Mouse (Mus musculus) adrenal gland, postnatal 14 days (tissue): ENCODE data around the gene Cacna1c. TPM values are rescaled to one million over a fixed set of nuclear protein-coding genes. Genes with fewer than 3 reads are reported as not detected.

Experiments
- DNase-seq: peaks from one replicate; pipeline ENCODE4 v3.0.0; 2021; ENCODE audit warnings: mixed read lengths
- total RNA-seq: library from RNA; stranded (reverse); gene quantifications from 2 replicates; pipeline ENCODE4 v1.2.3, GENCODE M21; 2021

Cacna1c gene
- total RNA-seq, 1 experiment from 2014 or later: 58.2 TPM

DNA sequence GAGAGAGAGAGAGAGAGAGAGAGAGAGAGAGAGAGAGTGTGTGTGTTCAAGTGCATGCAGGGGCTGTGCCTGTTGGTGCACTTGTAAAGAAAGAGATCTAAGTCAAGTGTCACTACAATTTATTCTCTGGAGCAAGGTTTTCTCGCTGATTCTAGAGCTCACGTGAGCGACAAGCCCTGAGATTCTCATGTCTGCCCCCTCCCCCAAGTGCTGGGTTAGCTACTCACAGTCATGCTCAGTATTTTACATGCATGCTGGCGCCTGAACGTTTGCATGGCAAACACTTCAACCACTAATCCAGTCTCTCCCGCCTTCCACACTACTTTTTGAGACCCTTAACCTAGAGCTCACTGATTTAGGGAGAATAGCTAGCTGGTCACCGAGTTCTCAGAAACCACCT, 99.7 kb downstream of the Cacna1c start:
- DNase-seq: no peak

DNA sequence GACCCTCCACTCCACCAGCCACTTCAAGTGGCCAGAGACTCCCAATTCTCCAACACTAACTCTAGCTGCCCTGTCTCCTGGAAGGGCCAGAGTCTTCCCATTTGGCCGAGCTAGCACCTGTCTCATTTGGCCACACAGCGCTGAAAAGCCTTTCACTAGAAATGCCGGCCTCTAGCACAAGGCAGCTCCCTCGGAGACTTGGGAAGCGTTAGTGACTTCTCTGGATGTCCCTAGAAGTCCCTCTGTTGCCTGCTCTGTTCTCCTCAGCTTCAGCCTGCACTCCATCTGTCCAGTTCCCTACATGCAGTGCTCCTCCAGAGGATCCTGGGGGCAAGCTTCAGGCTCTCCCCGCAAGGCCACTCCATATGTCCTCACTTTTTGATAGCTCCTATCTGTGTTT, 101.1 kb downstream of the Cacna1c start:
- DNase-seq: no peak

DNA sequence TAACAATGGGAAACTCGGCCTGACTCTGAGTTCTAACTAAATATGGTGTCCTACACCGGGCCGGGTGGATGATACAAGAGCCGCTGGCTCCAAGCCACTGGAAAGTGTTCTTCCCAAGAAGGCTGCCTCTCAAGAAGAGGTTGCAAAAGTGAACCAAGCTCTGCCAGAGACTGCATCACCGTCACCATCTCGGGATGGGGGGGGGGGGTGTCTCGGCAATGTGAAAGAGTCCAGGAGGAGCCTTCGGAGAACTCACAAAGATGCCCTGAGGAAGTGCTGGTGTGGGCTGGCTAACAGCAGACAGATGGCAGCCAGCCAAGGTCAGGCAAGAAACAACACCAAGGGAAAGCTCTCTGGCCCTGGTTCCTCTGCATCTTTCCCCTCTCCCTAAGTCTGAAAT, 107.0 kb downstream of the Cacna1c start:
- peak; percentile 85 for DNase-seq

DNA sequence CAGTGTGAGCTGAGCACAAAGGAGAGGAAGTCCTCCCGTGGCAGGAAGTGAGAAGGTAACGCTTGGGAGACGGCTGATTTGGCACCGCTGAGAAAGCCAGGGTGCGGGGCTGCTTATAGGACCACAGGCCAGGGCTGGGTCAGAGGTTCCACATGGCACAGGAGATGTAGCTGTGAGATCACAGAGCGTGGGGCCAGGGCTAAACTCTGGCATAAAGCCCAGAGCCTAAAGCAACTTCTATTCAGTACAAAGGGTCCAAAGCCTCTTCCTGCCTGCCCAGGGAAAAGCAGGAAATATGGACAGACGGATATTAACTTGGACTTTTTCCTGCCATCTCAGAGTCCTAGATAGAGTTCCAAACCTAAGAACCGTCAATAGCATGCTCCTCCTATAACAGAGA, 107.8 kb downstream of the Cacna1c start:
- no peak for DNase-seq

DNA sequence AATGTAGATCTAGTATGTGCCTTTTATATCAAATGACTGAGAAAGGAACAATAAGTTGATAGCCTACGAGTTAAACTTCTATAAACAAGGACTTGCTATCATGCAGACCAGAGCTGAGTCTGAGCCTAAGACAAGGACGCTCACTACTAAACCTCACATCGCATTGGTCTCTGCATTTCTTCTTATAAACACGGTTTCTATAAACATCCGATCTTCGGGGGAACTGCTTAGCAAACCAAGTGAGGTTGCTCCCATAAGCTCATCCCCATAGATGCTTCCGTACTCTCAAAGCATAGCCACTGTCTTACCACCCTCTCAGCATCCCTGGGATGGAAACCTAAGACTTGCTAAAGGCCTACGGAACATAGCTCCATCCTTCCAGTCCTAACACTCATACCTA, 108.3 kb downstream of the Cacna1c start:
- DNase-seq: no peak

DNA sequence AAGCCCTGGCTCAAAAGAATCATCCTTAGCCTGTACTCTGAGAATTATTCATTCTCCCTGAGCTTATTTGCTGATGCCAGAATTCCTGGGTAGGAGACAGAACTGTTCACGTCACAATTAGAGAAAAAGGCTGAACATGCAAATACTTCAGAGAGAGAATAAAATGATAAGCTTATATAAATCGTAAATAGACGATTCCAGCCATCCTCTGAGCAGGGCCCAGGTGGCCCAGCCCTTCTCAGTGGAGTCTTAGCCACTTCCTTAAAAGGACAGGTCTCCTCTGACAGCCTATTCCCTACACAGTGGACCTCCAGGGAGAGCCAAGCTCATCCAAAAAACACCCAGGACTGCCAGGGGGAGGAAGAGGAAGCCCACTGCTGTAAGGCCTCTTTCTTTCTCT, 110.4 kb downstream of the Cacna1c start:
- no peak for DNase-seq

DNA sequence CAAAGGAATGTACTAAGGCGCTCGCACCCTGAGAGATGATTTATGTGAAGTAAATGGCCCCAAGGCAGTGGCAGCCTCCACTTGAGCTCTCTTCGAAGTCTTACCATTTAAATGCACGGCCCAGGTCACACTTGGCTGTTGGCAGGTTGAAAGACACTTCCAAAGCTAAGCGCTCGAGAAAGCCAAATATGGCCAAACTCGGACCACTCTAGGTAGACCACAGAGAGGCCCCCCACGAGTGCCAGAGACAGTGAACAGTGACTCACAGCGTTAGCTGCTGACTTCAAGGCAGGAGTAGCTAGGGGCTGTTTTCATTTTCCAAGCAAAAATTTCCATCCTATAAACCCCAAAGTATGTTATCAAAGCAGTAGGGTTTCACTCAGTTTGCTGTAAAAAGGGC, 111.7 kb downstream of the Cacna1c start:
- DNase-seq: no peak

DNA sequence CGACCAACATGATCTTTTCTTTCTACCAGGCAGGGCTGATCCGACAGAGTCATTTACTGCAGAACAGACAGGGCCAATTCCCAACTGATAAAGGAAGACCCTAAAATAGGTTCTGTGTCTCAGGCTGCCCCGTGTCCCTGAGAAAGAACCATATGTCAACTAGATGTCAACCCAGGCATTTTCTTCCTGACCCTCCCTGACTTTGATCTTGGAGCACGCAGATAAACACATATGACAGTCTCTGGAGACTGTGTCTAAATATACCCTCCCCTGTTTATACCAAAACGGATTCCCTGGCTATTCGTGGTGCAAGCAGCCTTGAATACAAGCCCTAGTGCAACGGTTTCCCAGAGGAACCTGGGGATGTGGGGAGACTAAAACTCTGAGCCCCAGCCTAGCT, 112.7 kb downstream of the Cacna1c start:
- DNase-seq: no peak

DNA sequence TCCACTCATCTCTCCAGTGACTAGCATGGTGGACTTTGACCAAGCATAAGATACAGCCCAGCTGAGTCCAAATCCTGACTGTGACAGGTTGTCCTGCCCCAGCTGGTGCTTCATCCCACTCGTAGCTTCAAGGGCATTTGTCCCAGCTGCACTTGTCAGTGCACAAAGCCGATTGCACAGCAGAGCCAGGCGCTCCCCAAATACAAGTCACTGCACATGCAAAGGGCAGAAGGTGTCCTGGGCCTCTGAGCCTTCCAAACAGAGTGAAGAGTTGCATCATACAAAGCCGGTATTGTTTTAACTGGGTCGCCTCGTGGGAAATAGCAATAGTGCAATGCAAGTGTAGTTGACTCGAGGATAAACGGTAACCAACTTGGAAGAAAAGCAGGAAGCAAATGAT, 113.6 kb downstream of the Cacna1c start:
- peak; percentile 36 for DNase-seq

DNA sequence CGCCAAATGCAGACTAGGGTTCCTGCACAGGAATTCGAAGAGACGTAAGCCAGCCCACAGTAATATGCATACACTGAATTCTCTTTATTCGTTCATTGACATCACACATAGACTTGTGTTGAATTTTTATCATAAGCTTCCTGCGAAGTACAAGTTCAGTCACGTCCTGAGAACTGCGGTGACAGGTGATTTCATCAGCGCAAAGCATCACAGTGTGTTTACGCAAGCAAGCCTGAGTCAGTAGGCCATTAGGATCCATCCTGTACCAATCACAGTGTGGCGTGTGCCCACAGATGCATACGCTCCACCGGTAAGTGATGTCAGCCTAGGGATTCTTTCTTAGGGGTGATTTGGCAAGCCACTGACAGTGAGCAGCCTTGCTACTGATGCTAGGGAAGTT, 114.6 kb downstream of the Cacna1c start:
- no peak for DNase-seq

DNA sequence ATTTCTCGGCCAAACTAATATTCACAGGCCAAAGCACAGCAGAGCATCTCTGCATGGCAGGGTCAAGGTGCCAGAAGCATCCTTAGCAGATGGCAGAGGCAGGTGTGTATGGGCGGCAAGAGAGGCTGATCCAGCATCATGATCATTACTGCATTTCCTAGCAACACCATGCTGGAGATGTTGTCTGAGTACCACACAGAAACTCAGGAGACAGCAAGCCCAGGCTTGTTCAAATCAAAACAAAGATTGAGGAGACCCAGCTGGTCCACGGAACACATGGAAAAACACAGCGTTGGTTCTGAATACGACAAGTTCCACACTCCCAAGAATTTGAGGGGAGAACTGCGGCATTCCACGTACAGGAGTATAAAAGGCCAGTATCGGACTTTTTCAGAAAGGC, 116.6 kb downstream of the Cacna1c start:
- DNase-seq: no peak

DNA sequence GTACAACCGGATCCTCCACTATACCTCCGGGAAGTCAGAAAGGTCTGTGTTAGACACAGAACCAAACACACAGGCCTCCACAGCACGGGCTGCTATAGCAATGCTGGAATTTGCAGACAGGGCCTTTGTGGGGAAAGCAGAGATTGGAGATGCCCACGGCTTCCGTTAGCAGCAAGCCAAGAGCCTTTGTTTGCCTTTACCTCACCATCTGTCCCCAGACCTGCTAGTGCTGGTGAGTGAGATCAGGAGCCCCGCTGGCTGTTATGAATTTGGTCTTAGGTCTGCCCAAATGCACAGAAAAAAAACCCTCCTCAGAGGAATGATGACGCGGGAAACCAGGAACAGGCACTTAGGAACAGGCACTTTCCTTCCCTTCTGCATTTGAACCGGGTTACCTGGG, 117.3 kb downstream of the Cacna1c start:
- no peak for DNase-seq

DNA sequence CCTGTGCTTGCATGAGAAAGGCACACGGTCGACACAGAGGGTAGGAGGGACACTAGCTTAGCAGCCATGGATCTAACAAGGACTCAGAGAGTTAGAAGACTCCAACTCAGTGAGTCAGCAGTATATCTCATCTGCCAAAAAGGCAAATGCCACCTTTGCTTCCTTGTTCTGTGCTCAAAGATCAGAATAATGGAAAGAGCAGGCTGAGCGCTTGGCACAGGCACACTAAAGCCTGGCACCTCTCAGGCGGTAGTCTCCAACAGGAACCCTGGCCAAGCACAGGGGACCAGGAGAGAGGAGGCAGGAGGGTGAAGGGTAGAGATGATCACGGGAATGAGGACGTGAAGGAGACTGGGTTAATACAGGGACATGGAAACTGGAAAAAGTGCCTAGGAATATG, 119.0 kb downstream of the Cacna1c start:
- no peak for DNase-seq

DNA sequence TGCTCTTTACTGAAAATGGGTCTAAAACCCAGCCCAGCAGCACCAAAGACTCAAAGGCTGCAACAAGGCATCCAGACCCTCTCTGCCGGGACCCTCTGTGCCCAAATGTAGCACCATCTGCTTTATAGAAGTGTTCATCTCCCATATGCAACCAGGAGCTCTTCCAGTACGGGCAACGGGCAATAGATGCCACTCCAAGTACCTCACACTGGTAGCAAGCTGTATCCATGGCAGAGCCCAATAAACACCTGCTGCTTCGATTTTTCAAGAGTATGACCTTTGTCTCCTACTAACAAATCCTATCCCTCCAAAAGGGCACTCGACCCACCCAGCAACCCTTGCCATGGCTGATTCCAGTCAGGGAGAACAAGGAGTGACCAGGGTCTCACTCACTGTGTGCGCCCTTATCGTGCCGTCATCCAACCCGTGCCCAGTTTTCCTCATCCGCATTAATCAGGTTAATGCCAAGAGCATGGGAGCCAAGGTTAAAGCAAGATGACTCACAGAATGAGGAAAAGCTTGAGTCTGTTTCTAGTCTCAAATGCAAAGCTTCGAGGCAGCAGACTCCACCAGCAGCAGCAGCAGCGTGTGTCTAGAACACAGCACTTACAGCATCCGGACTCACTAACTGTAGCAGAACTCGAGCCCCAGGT, 122.7 kb downstream of the Cacna1c start:
- DNase-seq: peak; percentile 78

DNA sequence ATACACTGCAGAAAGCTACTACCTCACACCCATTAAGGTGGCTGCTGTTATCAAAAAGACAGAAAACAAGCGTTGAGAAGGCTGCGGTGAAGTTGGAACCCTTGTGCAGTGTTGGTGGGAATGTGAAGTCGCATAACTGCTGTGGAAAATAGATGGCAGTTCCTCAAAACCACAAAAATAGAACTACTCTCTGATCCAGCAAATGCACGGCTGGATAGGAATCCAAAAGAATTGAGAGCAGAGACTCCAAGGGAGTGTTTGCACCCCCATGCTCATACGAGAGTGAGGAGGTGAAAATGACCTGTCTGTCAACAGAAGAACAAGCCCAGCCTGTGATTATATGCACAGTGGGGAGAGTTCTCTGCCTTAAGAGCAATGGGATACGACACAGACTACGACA, 123.4 kb downstream of the Cacna1c start:
- no peak for DNase-seq

DNA sequence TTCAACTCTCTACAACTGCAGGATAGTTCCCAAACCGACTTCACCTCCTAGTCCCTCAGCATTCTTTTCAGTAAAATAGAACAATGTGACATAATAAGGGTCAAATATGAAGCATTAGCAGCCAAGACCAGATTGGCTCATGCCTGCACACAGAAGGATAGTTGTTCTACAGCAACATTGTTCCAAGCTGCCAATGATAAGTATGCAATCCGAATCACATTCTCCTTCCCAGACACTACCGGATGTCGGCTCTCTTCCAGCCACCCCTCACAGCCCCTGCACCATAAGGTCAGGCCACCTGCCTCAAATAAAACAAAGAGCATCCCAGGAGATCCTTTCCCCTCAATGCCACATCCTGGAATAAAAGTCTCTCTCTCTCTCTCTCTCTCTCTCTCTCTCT, 125.4 kb downstream of the Cacna1c start:
- no peak for DNase-seq

DNA sequence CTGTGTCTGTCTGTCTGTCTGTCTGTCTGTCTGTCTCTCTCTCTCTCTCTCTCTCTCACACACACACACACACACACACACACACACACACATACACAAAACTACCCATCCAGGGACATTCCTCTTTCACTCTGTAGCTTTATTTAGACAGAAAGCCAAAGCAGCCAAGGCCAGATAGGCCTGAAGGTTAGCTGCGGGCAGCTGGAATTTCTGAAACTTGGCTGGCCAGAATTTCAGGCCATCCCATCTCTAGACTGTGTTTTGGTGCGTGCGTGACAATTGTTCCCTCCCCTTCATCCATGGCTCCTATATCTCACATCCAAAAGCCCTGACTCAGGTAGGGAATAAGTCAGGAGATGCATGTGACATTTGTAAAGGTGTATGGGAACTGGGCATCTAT, 125.9 kb downstream of the Cacna1c start:
- peak; percentile 72 for DNase-seq

DNA sequence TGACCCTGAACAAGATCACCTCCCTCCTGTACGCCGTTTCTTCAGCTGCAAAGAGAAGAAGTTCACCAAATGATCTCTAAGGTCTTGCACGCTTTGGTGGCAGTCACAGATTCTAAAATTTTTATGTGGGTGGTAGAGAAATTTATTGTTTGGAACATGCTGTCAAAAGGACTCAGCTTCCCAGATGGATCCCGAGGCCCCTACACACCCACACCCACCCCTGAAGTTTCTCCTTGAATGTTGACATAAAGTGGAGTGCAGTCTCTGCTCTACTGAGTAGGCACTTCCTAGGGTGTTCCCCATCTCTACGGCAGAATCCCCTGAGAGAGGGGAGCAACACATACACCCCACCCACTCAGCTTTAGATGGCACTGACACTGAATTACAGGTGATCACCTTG, 127.1 kb downstream of the Cacna1c start:
- no peak for DNase-seq

DNA sequence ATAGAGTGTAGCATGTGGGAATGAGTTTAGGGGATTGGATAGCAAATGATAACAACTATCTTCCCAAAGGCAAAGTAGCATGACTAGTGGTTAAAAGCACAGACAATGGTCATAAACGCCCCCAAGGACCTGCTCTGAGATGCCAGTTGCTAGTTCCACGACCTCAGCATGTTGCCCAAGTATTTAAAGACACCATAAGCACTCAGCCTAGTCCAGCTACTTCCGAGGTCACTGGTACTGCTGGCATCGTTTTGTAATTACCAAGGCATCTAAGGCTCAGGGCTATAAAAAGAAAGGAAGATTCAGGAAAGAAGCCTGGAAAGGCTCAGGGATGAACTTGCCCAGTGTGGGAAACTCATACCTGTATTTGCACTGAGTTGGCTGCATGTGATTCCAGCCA, 127.6 kb downstream of the Cacna1c start:
- no peak for DNase-seq

DNA sequence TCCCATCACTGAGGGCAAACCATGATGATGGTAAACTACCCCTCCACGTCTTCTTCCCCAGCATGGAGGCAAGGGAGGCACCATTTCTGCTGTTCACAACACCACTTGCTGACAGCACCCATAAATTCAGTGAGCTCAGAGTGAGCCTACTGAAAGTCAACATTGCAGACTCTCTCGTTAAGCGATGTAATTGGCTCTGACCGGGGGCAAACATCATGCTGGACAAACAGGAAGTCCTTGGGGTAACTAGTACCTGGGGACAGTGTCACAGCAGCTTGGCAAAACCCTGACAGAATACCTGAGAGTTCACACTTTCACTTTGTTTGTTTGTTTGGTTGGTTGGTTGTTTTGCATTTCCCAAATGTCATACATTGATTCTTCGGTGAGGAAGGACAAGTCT, 131.3 kb downstream of the Cacna1c start:
- no peak for DNase-seq

DNA sequence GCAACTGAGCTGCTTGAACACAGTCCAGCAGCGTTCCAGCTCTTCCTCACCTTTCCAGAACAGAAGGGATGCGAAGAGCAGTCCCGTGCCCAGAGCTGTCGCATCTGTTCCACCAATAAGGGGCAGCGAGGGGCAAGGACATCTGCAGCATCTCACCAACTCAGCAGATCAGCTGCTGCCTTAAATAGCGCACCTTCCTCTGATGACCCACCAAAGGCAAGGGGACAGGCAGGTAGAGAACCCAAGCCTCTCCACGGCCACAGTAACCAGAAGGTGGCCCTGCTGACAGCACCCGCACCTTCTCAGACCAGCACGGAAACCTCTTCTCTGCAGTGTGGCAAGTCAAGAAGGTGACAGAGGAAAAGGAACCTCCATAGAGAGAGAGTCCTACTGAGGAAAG, 131.8 kb downstream of the Cacna1c start:
- no peak for DNase-seq

DNA sequence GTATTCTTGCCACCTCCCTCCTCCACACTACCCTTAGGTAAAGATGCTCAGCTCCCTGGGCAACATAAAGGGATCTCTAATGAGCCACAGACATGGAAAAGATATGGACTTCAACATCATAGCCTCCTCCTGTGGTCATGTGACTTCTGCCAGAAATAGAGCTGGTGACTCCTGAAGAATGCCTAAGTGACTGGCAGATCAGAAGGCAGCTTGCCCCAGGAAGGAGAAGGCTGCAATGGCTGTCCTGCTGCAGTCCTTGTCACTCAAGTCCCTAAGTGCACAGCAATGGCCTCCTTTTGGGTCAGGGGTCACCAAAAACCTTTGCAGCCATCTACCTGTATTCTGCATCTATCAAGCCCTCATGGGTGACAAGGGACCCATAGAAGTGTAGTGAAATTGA, 133.5 kb downstream of the Cacna1c start:
- DNase-seq: no peak

DNA sequence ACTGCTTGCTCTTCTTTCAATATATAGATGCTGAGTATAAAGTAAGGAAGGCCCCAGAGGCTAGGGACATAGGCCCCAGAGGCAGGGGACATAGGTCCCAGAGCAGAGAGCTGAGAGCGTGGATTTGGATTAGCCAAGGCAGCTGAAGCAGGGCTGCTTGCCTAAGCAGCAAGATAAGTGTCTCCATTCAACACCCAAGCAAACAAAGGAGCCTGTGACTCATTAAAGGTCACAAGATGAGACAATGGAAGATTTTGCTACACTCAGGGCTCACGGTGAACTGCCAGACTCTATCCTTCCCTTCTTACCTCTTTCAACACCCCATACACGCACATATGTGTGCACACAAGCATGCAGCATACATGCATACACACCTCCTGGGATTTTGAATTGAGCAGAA, 137.3 kb downstream of the Cacna1c start:
- no peak for DNase-seq

DNA sequence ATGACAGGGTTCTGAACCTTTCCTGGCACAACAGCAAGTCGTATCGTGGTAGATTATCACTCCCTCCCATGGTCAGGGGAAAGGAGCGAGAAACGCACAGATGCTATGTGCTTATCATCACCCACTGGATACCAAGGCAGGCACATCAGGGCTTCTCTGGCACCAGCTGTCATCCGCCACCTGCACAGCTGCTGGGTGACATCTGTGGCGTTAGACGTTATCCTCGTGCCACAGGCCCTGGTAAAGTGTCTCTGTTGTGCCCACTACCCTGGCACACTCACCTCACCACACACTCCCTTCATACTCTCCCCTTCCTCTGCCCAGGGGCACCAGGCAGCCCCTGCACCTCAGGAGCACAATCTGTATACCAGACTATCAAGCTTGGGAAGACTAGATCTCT, 137.8 kb downstream of the Cacna1c start:
- DNase-seq: no peak

DNA sequence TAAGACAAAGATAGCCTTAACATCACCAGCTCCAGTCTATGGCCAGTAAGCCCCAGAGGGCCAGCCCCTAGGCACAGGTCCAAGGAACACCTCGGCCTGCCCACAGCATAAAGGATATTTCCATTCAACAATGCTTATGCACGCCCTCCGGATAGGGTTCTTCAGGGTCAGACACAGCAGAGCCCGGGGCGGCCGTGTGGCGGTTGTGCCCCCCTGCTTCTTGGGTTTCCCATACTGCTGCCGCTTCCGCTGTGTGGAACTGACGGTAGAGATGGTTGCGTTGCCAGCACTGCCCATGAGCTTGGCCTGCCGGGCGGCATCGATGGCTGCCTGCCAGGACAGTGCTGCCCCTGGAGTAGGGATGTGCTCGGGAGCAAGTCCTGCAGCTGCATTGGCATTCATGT, 139.1 kb downstream of the Cacna1c start:
- DNase-seq: peak; percentile 69
